Mouse (Mus musculus): Measurements from ENCODE around the gene Srpk3.
A peak's percentile ranks its signal among the peaks of the same experiment; 100 is the strongest.

Gene Srpk3

GRCm38 (mm10) chrX:73805814-73806213 lies 31.6 kb downstream of the Srpk3 start:
- no peak for DNase-seq (ENCODE audit: low read depth, low spot score)

GRCm38 (mm10) chrX:73815072-73815471 lies 40.9 kb downstream of the Srpk3 start:
- peak; percentile 42 for DNase-seq (ENCODE audit: low read depth, low spot score)

DNA sequence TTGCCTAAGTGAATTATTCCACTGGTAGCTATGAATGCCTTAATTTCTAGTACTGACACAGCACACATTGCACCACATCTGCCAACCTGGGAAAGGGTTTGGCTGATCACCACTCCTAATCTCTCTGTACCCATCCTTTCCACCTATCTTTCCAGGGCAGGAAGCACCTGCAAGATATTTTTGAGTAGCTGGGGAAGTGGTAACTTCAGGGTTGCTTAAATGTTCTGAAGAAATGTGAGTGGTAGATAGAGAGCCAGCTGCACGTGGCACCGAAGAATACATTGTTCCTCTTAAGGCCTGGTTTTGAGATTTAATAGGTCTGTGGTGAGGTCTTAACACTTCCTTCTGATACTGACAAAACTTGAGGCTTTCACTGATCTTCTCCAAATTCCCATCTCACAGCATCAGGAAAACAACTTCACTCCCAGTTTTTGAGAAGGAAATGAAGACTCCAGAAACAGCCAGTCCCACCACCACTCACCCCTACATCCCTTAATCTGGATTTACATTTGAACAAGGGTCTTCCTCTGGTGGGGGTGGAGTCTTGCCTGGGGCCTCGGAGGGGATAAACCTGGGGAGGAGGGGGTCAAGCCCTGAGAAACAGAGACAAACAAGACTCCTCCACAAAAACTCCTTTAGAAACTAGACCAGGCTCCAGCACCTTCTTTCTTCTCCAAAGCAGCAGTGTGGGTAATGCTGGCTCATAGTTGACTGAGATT lies 42.5 kb downstream of the Srpk3 start:
- DNase-seq (ENCODE audit: low read depth, low spot score), result no peak

- DNase-seq (ENCODE audit: low read depth, low spot score), result no peak
These were observed 49.5 kb downstream of the Srpk3 start for GRCm38 (mm10) chrX:73823747-73824146.

- DNase-seq (ENCODE audit: low read depth, low spot score), result peak; percentile 61
These were observed 50.3 kb downstream of the Srpk3 start, which contains the start of gene Pdzd4 for GRCm38 (mm10) chrX:73824185-73825151. Gene Pdzd4, minus strand, starts transcription at chrX:73824969.
